Mouse (Mus musculus): ENCODE measurements around the gene Gm1673. TPM values are rescaled to one million over a fixed set of nuclear protein-coding genes. Genes with fewer than 3 reads are reported as not detected.

Gene Gm1673
- total and polyA plus RNA-seq, 2 experiments = 0.37 to 2.3 TPM

- 62% methylated on average over 3 of the region's 3 CpGs for WGBS
- no peak overlapping the region for H3K9ac ChIP-seq (ENCODE audit: low read depth, low read length)
- H3K36me3 ChIP-seq (ENCODE audit: control insufficient read depth, insufficient read depth, low read length) = no peaks in the 10 kb centered on the region
- no peaks in the 10 kb centered on the region for H3K27me3 ChIP-seq (ENCODE audit: control insufficient read depth, insufficient read depth, low read length)
- H3K27ac ChIP-seq (replicated peaks; ENCODE audit: insufficient read depth, low read depth, low read length) = no peak overlapping the region
- H3K4me1 ChIP-seq (ENCODE audit: control insufficient read depth, insufficient read depth, low read length) = no peaks in the 10 kb centered on the region
- H3K79me2 ChIP-seq (ENCODE audit: control insufficient read depth, insufficient read depth, low read length) = no peaks in the 10 kb centered on the region
- no peak for TF ChIP-seq CTCF (IDR thresholded peaks at IDR 0.05; ENCODE audit: low read depth, low read length)
- no peak for TF ChIP-seq POLR2A (IDR thresholded peaks at IDR 0.05; ENCODE audit: extremely low read depth, insufficient read depth, low read length)
- no peak for DNase-seq (ENCODE audit: extremely low read depth, low read depth, low spot score)
- H3K4me3 ChIP-seq (ENCODE audit: insufficient read depth, low read depth, low read length) = no peak overlapping the region
These were observed 49.3 kb downstream of the Gm1673 start for GRCm38 (mm10) chr5:34032520-34032919.

Other genes with a start within 250 kb of the Gm1673 start
- 17.9 and 19.0 TPM in 2 replicates for gene Letm1, start 200.6 kb upstream of the Gm1673 start, total RNA-seq (2014; rRNA removed)
- 48.5 and 66.4 TPM in 2 replicates for gene Letm1, start 200.6 kb upstream of the Gm1673 start, polyA plus RNA-seq (2012; rRNA removed)
- gene Nsd2, start 162.7 kb upstream of the Gm1673 start, total RNA-seq (2014; rRNA removed) = 8.8 and 9.3 TPM in 2 replicates
- 2.5 and 2.6 TPM in 2 replicates for gene Nsd2, start 162.7 kb upstream of the Gm1673 start, polyA plus RNA-seq (2012; rRNA removed)
- 2.6 and 3.7 TPM in 2 replicates for gene Nelfa, start 47.0 kb upstream of the Gm1673 start, total RNA-seq (2014; rRNA removed)
- gene Nelfa, start 47.0 kb upstream of the Gm1673 start, polyA plus RNA-seq (2012; rRNA removed) = 13.0 and 16.8 TPM in 2 replicates
- gene Nat8l, start 12.6 kb downstream of the Gm1673 start, total RNA-seq (2014; rRNA removed) = under 0.01 and 0.07 TPM in 2 replicates
- 0.01 and 0.07 TPM in 2 replicates for gene Nat8l, start 12.6 kb downstream of the Gm1673 start, polyA plus RNA-seq (2012; rRNA removed)
- gene Poln, start 186.0 kb downstream of the Gm1673 start, total RNA-seq (2014; rRNA removed) = 0.13 TPM in 1 of 2 replicates, not detected in the other
- gene Poln, start 186.0 kb downstream of the Gm1673 start, polyA plus RNA-seq (2012; rRNA removed) = not detected in 2 replicates
- gene Haus3, start 186.1 kb downstream of the Gm1673 start, total RNA-seq (2014; rRNA removed) = 3.9 and 4.0 TPM in 2 replicates
- gene Haus3, start 186.1 kb downstream of the Gm1673 start, polyA plus RNA-seq (2012; rRNA removed) = 0.17 and 0.27 TPM in 2 replicates
- gene Mxd4, start 204.3 kb downstream of the Gm1673 start, total RNA-seq (2014; rRNA removed) = 43.6 and 53.5 TPM in 2 replicates
- gene Mxd4, start 204.3 kb downstream of the Gm1673 start, polyA plus RNA-seq (2012; rRNA removed) = 111 and 125 TPM in 2 replicates

All from liver, adult 2 months (tissue).